Mouse (Mus musculus) layer of hippocampus, adult 9-10 months (tissue): ENCODE results near the gene Sgms1.
"Not testable (repeated sequence)": the region's sequence is repeated elsewhere in the genome, so short reads cannot be mapped to it uniquely, and the experiment has no call there.

Source experiments
- DNase-seq: peaks from one replicate; pipeline ENCODE4 v3.0.0; 2022; ENCODE audit warnings: low spot score

Gene Sgms1

DNA sequence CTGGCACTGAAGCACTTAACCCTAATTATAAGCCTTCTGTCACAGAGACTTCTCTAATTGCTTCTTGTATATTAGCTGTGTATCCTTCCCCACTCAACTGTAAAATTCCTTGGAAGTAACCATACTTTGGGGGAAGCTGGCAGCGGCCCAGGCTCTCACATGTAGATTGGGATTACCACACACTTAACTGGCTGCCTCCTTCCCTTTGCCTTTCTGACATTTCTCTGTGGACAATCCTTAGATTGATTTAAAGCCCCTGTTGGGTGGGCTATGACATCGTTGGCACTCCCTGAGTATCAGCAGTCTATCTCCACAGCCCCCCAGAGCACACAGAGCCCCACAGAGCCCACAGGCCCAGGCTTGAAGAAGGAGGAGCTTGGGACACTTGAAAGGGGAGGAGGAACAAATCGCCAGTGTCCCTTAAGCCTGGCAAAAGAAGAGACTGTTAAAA is 8.0 kb downstream of the Sgms1 start:
- DNase-seq = no peak

- DNase-seq = no peak
Observed at GRCm38 (mm10) chr19:32380748-32381147, 8.8 kb downstream of the Sgms1 start.

DNA sequence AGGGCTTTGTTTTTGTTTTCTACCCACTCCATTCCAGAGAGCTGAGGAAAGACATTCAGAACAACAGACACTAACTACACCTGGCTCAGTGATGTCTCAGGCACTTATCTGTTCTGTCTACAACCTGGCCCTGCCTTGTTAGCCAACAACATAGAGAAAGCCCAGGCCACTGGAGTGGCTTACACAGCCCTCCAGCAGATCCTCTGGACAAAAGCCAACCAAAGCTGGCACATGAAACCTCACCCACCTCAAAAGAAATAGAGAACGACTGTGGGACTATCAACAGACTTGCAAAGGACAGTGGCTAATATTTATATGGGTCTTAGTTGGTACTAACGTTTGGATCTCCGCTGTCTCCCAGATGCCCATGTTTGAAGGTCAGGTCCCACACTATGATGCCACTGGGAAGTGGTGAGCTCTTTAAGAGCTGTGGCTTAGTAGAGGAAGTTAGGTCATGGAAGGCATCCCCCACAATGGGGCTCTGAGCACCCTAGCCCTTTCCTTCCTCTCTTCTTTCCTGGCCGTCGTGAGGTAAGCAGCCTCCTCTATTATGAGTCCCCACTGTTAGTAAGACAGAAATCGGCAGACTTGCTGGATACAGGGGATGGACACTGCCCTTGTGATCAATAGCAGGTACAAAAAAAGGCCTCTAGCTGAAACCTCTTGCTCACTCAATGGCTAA is 10.1 kb downstream of the Sgms1 start:
- DNase-seq = no peak

- no peak for DNase-seq
Observed at GRCm38 (mm10) chr19:32378581-32378980, 10.9 kb downstream of the Sgms1 start.

DNA sequence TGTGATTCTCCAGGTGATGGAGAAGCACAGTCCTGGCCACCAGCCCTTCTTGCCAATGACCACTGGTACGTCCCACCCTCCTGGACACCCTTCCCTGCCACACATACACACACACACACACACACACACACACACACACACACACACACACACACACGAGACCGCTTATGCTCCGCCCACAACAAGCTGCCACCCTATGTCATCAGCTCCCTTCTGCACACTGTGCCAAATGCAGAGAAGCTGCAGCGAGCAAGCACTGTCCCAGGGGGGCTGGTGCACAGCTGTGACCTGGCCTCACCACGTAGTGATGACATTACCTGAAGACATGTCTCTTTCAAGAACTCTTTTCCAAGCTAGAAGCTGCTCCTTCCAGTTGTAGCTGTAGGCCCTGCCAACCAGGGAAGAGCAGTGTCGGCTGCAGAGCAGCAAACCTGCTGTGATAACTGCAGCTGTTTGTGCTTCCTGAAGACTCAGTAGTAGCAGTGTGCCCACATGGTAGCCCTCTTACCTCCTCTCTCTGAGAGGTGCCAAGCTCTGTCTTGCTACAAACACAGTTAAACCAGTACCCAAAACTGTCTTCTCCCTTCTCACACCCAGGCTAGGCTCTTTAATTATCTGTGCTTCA is 11.7 kb downstream of the Sgms1 start:
- DNase-seq = no peak

DNA sequence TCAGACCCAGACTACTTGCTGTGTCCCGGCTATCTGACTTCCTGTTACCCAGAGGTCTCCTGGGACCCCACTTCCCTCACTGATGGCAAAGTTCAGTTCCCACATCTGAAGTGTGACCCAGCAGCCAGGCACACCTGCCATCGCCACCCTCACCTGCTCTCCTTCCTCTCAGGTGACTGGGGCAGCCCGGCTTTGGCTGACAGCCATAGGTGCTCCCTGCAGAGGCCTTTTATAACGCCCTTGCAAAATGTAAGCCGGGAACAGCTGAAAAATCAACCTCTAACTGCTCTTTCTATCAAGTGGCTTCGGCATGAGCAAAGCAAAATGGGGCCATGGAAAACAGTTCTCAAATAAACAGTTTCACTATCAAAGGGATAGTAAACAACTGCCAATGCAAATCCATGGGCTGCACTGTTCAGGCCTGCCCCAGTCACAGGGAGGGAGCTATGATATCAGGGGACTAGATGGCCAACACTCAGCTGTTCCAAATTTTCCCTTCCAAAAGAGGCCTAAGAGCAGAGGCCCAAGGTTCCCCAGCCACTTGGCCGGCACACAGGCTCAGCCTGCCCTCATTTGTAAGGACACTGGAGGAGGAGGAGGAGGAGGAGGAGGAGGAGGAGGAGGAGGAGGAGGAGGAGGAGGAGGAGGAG is 12.5 kb downstream of the Sgms1 start:
- DNase-seq = no peak

DNA sequence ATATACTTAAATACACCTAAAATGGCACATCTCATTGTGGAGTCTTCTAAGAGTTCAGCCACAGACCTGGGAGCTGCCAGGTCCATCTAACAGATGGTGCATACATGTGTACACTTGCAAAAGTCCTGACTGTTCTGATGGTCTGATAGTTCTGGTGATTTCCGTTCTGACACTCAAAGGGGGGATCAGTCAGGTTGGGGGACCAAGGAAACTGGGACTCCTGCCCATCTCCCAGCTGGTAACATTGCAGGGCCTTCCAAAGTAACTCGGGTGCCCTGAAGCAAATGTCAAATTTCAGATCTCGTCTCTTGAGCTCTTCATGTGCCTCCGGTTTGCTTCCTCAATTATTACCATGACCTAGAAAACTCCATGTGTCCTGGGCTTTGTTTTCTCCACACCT is 13.5 kb downstream of the Sgms1 start:
- DNase-seq = no peak

DNA sequence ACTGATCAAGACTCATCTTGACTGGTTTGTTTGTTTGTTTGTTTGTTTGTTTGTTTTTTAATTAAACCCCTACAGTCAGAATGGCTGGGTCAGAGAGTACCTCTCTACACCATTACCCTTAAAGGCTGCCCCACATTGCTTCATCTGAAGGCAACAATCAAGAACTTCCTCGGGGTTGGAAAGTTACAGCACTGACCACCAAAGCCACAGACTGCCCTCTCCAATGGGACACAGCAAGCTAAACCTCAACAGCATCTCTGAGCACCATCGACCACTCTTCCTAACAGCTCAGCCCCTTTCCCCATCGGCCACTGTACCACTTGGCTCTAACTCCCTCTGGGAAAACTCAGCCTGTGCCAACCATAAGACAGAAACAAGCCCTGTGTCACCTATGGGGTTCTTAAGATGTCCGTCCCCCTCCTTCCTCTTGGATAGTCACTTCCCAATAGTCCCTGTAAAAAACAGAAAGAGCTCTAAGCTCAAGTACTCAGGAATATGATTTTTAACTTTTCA is 14.0 kb downstream of the Sgms1 start:
- DNase-seq = no peak

- DNase-seq = no peak
Observed at GRCm38 (mm10) chr19:32374751-32375150, 14.8 kb downstream of the Sgms1 start.

GRCm38 (mm10) chr19:32373865-32374655 is 15.5 kb downstream of the Sgms1 start:
- DNase-seq = no peak

DNA sequence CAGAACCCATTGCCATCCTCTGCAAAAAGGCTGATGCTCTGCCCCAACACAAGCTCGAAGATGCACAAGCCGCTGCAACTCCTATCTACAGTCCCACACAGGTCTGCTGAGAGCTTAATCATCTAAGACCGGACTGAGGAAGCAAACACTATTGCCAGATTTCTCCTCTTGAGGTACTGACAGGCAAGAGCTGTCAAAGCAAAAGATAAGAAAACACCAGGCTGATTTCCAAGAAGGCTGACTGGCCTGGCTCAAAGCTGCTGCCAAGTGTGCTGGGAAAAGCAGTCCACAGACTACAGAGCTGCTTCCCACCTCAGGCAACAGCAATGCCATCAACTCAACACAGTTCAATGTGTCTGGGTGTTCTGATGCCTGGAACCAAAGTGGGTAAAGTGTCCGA is 17.1 kb downstream of the Sgms1 start:
- DNase-seq = no peak

GRCm38 (mm10) chr19:32367333-32367732 is 22.2 kb downstream of the Sgms1 start:
- no peak for DNase-seq

GRCm38 (mm10) chr19:32366406-32366805 is 23.1 kb downstream of the Sgms1 start:
- no peak for DNase-seq

- no peak for DNase-seq
Observed at GRCm38 (mm10) chr19:32365111-32365510, 24.4 kb downstream of the Sgms1 start.

- no peak for DNase-seq
Observed at GRCm38 (mm10) chr19:32363587-32363986, 25.9 kb downstream of the Sgms1 start.

DNA sequence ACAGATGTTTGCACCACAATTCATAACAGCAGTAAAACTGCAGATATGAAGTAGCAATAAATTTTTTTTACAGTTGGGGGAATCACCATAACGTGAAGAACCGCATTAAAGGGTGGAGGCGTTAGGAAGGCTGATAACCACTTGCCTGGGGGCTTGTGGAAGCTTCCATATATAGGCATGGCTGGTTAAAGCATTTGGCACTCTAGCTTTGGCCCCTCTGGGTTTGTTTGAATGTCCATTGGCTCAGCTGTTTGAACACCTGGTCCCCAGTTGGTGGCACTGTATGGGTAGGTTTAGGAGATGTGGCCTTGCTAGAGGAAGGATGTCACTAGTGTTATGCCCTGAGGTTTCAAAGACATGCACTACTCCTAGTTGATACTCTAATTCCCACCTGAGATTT is 27.0 kb downstream of the Sgms1 start:
- no peak for DNase-seq

- DNase-seq = no peak
Observed at GRCm38 (mm10) chr19:32360989-32361698, 28.4 kb downstream of the Sgms1 start.

GRCm38 (mm10) chr19:32360546-32360945 is 29.0 kb downstream of the Sgms1 start:
- no peak for DNase-seq

DNA sequence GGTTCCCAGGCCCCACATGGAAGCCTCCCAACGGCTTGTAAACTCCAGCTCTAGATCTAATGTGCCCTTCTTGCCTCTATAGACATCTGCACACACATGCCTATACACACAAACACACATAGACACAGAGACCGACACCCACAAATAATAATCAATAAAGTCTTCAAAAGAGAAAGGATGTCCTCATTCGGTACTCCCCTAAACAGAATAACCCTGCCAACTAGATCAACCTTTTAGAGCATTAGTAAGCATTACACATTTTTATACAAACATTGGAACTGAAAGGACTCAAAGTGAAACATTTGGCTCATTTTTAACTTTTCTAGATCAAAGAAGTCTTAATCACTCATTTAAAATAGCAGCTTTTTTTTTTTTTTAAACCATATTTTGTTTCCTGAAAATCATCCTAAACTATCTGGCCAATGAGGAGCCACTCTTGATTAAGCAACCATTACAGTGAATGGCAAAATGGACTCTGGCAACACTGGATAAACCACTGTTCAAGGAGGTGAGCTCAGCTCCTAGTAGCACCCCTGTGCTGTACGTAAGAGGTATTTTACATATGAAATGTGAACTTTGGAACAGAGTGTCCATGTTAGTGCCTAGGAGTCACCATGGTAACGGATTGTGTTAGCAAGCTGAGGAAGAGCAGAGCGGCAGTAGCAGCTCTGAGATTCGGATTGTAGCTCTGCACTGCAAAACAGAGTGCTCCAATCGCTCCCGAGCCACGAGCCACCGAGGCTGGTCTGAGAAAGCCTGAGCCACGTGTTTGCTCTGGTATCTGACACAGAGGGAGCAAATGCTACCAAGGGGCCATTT is 30.6 kb downstream of the Sgms1 start:
- no peak for DNase-seq

DNA sequence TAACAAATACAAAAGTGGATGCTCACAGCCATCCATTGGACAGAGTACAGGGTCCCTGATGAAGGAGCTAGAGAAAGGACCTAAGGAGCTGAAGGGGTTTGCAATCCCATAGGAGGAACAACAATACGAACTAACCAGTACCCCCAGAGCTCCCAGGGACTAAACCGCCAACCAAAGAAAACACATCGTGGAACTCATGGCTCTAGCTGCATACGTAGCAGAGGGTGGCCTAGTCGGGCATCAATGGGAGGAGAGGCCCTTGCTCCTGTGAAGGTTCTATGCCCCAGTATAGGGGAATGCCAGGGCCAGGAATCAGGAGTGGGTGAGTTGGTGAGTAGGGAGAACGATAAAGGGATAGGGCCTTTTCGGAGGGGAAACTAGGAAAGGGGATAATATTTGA is 31.5 kb downstream of the Sgms1 start:
- DNase-seq = not testable (repeated sequence)

DNA sequence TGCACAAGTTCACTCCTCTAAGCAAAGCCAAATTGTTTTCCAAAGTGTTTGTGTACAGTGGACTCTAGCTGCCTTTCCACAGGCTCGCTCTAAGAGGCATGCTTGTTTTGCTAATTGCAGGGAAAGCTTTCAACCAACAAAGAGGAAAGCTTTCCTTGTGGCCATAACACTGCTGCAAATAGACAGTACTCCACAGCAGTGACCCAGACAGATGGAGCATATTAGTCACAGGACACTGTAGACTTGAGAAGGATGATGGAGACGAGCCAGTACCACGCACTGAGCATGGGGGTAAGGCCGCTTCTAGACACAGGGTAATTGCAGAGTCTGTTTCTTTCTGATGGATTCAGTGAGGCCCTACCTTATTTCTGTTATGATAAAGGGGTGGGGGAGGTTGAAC is 33.3 kb downstream of the Sgms1 start:
- DNase-seq = no peak
